Mouse (Mus musculus) ES-Bruce4 (cell line): ENCODE data around the gene Cntn4.

Source experiments
- CTCF ChIP-seq: IDR thresholded peaks from one replicate; pipeline ENCODE4 v1.8.1; 2011; ENCODE audit warnings: low read depth, low read length
- POLR2A ChIP-seq: IDR thresholded peaks from one replicate; pipeline ENCODE4 v1.8.1; 2011; ENCODE audit warnings: low read length; ENCODE audit not compliant: insufficient read depth

- TF ChIP-seq POLR2A (no peak), CTCF (no peak)
Observed at GRCm38 (mm10) chr6:106300179-106300578, 622.7 kb downstream of the Cntn4 start.
